Mouse (Mus musculus) spleen, postnatal 10 days (tissue): ENCODE measurements around the gene Prima1.

Experiments
- DNase-seq, 2 experiments: peaks; one replicate each; pipeline ENCODE4 v3.0.0; 2021 to 2022; ENCODE audit warnings: low spot score in 2 of 2

Gene Prima1

GRCm38 (mm10) chr12:103242083-103242581, at the start of gene Prima1:
Gene Prima1 (minus strand): TSS chr12:103242150.
- no peak for DNase-seq

GRCm38 (mm10) chr12:103287276-103287675, 45.3 kb upstream of the Prima1 start:
- no peak for DNase-seq

GRCm38 (mm10) chr12:103283411-103283810, 41.5 kb upstream of the Prima1 start:
- DNase-seq, result no peak

DNA sequence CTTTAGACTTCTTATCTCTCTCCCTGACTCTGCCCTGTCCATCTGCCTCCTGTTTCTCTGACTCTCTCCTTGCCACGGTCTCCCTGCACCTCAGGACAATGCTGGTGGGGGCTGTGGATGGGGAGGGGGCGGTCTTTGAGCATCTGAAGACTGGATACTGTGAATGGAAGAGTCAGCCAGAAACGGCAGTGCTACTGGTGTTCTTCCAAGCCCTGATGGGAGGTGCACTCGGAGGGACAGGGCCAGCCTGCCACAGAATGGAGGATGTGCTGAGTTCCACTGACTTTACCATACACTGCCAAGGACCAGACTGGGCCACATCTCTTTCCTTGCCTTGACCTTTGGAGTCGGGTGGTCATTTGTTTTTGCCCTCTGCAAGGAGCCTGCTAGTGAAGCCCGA, 41.0 kb upstream of the Prima1 start:
- no peak for DNase-seq

DNA sequence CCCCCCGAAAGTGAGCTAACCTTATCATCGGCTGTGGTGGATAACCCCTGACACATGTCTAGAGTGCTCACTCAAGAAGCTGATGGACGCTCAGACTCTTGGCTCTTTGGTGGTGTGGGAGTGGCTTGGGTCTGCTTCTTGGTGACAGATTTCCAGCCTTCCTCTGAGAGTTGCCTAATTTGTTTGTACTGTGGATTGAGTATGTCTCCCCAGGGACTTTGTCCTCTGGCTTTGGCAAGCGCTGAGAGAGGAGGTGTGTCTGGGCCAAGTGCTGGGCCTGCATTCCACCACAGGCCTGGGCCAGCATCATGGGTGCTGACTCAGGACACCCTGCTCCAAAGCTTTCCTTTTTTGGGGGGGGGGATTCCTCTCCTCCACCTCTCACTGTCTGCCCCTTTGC, 40.0 kb upstream of the Prima1 start:
- no peak for DNase-seq

- no peak for DNase-seq
Measured at GRCm38 (mm10) chr12:103281491-103281890, 39.5 kb upstream of the Prima1 start.

GRCm38 (mm10) chr12:103276422-103276821, 34.5 kb upstream of the Prima1 start:
- DNase-seq, result no peak

DNA sequence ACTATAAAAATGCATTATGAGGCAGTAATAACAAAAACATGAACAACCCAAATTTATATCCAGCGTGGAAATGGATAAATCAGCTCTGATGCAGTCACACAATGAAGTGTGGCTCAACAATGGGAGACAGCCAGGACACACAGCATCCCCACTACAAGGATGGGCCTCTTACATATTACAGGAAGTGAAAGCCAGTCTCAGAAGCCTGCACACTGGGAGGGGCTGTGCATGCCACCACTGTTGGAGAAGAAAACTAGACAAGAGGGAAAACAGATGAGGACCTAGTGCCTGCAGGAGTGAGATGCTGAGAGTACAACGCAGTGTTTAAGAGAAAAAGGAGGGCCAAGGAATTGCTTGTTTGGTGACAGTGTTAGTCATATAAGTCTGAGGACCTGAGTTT, 31.8 kb upstream of the Prima1 start:
- DNase-seq, result no peak

- DNase-seq, result peak in 1 of 2 experiments; percentile 37
Measured at GRCm38 (mm10) chr12:103273051-103273450, 31.1 kb upstream of the Prima1 start.

- DNase-seq, result no peak
Measured at GRCm38 (mm10) chr12:103272176-103272575, 30.2 kb upstream of the Prima1 start.

GRCm38 (mm10) chr12:103266605-103267004, 24.7 kb upstream of the Prima1 start:
- no peak for DNase-seq

DNA sequence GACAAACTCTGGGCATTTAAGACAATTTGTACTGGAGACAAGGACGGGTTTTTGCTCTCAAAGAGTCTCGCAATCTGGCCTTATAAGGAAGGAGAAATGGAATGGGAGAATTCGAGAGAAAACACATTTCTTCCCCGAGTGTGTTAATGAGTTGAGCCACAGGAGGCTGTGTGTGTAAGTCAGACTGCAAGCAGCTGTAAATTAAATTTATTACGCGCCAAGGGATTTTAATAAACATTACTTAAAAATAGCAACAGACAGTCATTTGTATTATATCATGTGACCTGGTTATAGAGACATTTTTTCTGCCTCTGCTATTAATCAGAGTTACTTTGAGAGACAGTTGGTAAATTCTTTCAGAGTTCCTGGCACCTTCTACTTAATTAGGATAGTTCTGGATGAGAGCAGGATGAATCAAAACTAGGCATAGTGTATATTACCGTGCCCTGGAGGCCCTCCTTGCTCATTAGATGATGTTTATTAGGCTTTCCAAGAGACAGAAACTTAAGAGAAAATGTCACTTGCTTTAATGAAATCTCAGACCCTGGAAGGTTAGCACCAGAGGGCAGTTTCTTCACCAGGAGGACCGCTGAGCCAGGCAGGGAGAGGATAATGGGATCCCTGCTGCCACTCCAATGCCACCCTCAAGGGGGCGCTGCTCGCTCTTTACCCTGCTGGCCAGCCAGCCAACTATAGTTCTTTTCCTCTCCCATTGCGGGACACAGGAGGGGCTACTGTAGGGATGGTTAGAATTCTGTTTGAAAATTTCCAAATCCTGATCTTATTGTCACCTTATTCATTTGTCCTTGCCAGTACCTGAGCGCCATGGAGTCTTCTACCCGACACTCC, 20.3 kb upstream of the Prima1 start:
- peak in 1 of 2 experiments; percentile 44 for DNase-seq

GRCm38 (mm10) chr12:103252901-103253434, 11.0 kb upstream of the Prima1 start:
- no peak for DNase-seq

GRCm38 (mm10) chr12:103251151-103251550, 9.2 kb upstream of the Prima1 start:
- DNase-seq, result no peak

DNA sequence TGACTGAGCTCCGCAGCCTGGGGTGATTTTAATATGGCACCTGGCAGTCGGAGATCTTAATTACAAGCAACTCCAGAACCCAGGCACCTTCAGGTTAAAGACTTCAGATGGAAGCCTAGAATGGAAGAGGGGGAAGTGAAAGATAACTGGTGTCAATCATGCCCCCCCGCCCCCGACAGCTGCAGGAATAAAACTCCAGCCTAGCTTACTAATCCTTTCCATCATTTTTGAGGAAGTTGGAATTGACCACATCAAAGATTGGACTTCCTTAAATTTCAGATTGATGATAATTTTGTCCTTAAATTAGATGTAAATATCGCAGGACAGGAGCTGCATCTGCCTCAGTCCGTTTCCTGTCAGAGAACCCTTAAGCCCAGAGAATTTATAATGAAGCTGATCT, 8.4 kb upstream of the Prima1 start:
- DNase-seq, result no peak

GRCm38 (mm10) chr12:103243041-103243440, 1.1 kb upstream of the Prima1 start:
- no peak for DNase-seq

DNA sequence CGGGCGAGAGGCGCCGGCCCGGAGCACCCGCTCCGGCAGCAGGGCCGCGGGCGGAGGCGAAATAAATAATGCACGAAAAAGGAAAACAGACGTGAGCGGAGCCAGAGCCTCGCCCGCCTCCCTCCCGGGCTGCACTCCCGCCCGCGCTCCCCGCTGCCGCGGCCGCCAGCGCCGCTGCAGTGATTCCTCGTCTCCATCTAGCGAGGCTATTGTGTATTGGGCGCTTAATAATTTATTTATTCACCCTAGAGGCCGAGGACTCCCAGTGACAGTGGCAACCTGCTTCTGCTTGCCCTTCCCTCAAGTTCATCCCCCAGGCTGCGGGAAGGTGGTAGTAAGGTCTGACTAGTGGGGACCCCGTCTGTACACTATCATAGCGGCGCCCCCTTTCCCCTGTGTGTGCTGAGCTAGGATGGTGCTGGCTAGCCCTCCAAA, 658 bp upstream of the Prima1 start:
- no peak for DNase-seq

DNA sequence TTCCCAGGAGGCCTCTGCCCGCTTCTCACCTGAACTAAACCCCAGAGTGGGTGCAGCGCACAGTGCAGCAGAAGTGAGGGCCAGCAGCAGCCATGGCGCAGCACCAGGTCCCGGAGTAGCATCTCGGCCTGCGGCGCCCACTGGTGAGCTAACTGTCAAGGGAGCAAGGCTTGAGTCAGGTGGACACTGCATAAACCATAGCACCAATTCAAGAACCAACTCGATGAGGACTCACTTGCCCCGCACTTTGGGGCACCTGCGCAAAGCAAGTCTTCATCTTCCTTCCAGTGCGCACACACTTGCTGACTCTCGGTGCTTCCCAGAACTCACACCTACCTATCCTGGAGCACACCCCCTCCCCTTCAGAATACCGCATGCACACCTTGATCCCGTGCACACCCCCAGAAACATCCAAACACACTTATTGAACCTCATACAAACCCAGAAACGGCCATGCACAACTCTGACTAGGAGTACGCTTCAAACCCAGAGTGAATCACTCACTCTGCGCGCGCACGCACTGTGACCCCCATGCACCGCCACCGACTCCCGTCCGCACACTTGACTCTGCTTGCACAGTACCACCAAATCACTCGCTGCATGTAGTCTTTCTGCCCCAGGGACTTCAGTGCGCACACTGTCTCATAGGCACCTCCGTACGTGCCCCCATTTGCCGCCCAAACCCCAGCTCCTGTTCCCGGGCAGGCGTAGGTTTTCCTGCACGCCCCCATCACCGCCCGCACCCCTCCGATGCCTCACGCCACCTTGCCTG, 453 bp downstream of the Prima1 start:
- DNase-seq, result no peak

GRCm38 (mm10) chr12:103238924-103239460, 3.0 kb downstream of the Prima1 start:
- no peak for DNase-seq

- DNase-seq, result no peak
Measured at GRCm38 (mm10) chr12:103235856-103236255, 6.1 kb downstream of the Prima1 start.

GRCm38 (mm10) chr12:103235251-103235650, 6.7 kb downstream of the Prima1 start:
- DNase-seq, result no peak

GRCm38 (mm10) chr12:103229058-103229457, 12.9 kb downstream of the Prima1 start:
- DNase-seq, result no peak
